Mouse (Mus musculus): ENCODE measurements around the gene Egfem1.

DNA sequence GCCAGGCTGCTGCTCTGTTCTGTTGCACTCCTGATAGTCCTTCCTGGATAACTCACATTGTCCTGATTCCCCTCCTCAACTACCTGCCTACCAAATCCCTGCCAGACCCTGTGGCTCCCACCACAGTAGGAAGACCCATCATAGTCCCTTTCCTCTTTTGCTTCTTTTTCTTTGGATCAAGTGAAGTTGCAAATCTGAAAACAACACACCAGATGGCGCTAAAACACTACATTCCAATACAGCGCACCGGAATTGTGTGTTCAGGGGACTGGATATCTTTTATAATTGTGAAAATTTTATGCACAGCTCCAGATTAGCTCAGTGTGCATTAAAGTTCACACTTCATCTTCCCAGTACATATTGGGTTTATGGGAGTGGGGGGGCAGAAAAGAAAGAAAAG lies 45.7 kb upstream of the Egfem1 start:
- TF ChIP-seq CTCF (IDR thresholded peaks at IDR 0.05; ENCODE audit: low read depth, low read length) (no peak), POLR2A (IDR thresholded peaks at IDR 0.05; ENCODE audit: borderline replicate concordance, low read depth, low read length) (no peak)

Measured in bone marrow macrophage, adult 2 months (primary cell).